Mouse (Mus musculus): ENCODE data around the gene Efl1. TPM values are rescaled to one million over a fixed set of nuclear protein-coding genes. Genes with fewer than 3 reads are reported as not detected.

The Efl1 gene
- polyA plus RNA-seq, 1 experiment from 2014 or later = 15.7 TPM

Other genes with a start within 250 kb of the Efl1 start
- gene Saxo2, start 86 bp upstream of the Efl1 start, polyA plus RNA-seq (2016; fragmentation: Nextera tagmentation; extraction: Ambion mirVana) = 1.0 and 1.1 TPM in 2 replicates
- 2.7 and 3.2 TPM in 2 replicates for gene Mex3b, start 218.7 kb downstream of the Efl1 start, polyA plus RNA-seq (2016; fragmentation: Nextera tagmentation; extraction: Ambion mirVana)

Measured in liver, embryonic 12.5 days (tissue).